Mouse (Mus musculus) gastrocnemius, postnatal 14 days (tissue): ENCODE measurements around the gene Cyp3a41b. TPM values are rescaled to one million over a fixed set of nuclear protein-coding genes. Genes with fewer than 3 reads are reported as not detected.
"Not testable (repeated sequence)": the region's sequence is repeated elsewhere in the genome, so short reads cannot be mapped to it uniquely, and the experiment has no call there.

ENCODE experiments used
- DNase-seq: peaks from one replicate; pipeline ENCODE4 v3.0.0; 2021; ENCODE audit warnings: mixed read lengths
- intact Hi-C: fragments of 180-260 bp; cut with DNase I; formaldehyde crosslinking; loops from one replicate; pipeline ENCODE4 v1.15.1; 2025; ENCODE audit warnings: low total_unique reads
- long read RNA-seq, 2 experiments: library from polyadenylated mRNA; stranded (forward); transcript quantifications; one replicate each; pipeline ENCODE4 v2.0.0; 2021
- total RNA-seq, 2 experiments: library from RNA; stranded (reverse); gene quantifications; 2 replicates each; pipeline ENCODE4 v1.2.3; 2021

Cyp3a41b gene
- not detected for total RNA-seq
- long read RNA-seq, experiment 1, result 0 reads
- long read RNA-seq, experiment 2, result 0 reads

DNA sequence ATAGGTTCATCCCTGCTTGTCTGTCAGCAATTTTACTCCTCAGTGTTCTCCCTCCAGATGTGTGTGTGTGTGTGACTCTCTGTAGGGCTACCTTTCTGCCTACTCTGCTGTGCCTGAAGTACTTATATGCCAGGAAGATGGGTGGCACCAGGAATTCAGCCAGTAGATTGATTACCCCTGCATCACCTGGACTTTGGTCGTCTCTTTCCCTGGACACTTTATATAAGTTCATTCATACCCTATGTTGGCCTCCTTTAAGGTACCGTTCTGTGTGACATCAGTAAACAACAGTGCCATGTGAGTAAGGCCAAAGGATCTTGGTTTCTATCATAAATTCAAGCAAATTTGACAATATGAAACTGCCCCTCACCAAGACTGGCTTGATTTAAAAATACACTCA is at the start of gene Cyp3a41b:
Gene Cyp3a41b, minus strand, starts transcription at position 101 of the 400 bp plus-strand sequence.
- intact Hi-C loops, DNase-seq: not testable (repeated sequence)

DNA sequence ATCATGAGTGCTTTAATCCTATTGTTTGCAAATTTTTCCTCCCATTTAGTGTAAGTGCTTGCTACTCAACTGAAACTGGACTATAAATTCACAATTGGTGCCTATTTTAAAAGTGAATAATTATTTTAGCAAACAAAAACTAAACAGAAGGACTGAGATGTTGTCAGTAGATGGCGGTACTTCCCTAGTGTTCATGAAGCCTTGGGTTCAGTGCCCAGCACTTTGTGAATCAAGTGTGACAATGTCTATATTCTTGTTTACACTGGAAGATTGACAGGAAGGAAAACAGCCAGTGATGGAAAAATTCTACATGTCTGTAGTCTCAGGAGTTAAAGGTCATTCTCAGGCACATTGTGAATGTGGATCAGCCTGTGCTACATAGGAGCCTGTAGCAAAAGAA is 47.8 kb upstream of the Cyp3a41b start:
- intact Hi-C loops, DNase-seq: not testable (repeated sequence)

DNA sequence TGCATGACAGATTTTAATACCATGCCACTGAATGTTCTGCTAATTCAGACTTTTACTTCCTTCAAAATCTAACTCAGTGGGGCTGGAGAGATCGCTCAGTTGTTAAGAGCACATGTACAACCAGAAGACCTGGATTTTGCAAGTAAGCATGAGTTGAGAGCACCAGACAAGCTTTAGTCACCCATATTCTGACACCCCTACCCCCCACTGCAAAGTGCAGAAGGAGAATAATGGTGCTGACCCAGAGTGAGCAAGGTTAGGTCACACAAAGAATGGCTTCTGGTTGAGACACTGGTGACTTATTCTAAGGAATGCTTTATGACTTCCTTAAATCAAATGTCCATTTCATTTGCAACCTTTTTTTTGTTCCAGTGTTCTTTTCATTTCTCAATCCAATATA is 20.4 kb upstream of the Cyp3a41b start:
- intact Hi-C loops, result loop anchor here (10.0 kb wide), 1 partner anchor 140 kb away; no protein-coding TSS in a partner anchor

DNA sequence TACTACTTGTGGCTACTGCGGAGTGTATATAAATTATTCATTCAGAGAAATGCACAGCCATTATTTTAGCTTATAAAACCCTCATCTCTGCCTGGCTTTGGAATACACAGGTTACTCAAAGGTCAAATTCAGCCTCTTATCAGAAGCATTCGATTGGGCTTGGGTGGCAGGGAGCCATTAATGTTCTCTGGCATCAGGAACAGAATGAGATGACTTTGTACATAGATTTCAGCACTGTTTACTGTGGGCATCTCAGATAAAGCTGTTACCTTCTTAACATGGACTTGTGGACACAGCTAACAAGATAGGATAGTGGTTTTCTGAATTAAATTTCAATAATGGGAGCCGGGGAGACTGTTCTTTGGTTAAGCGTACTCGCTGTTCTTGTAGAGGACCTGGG is 13.3 kb upstream of the Cyp3a41b start:
- intact Hi-C loops, DNase-seq: not testable (repeated sequence)

More for the DNA sequence above, 20.4 kb upstream of the Cyp3a41b start:
- DNase-seq, result not testable (repeated sequence)

DNA sequence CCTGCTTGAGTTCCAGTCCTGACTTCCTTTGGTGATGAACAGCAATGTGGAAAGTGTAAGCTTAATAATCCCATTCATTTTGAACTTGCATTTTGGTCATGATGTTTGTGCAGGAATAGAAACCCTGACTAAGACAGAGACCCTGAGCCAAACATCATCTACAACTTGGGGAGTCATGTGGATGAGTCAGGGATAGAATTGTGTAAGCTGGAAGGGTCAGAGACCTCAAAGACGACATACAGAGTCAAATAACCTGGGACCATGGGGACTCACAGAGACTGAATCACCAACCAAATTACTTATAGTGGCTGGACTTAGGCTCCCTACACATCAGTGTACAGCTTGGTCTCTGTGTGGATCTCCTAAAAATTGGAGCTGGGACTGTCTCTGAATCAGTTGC is 7.2 kb downstream of the Cyp3a41b start:
- intact Hi-C loops, DNase-seq: not testable (repeated sequence)

DNA sequence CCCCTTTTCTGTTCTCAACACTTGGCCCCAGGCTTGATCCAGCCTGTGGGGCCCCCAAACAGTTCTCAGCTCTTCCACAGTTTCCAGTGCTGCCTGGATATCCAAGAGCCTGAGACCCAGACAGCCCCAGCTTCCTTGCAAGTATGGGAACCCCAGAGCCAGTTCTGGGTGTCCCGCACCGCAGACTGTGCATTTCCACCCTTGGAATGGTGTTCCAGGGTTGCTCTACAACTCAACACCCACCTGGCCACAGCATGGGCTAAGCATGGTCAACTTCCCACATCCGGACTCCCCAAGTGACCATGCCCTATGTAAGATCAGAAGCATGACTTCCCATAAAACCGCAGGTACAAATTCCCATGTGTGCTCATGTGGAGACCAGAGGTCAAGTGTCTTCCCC is 8.9 kb downstream of the Cyp3a41b start:
- intact Hi-C loops, DNase-seq: not testable (repeated sequence)

DNA sequence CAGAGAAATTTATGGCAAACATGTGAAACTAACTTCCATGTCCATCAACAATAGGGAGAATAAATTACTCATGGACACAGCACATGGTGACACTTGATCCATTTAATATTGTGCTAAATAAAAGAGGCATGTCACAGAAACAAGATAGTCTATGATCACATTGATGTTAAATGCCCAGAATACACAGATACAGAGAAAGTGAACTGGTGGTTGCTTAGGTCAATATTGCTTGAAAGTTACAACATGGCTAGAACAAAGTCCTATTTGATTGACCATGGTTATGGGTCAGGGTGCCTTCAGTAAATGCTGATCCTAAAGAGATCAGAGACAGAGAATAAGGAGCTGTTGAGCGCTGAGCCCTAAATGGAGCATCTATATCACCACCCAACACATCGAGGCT is 12.6 kb downstream of the Cyp3a41b start:
- DNase-seq, intact Hi-C loops: not testable (repeated sequence)

Other genes with a start within 250 kb of the Cyp3a41b start
- gene Cyp3a57, start 239.5 kb downstream of the Cyp3a41b start, total RNA-seq, result not detected
- not detected for gene Cyp3a16, start 115.0 kb downstream of the Cyp3a41b start, total RNA-seq
- gene Cyp3a41a, start 135.4 kb upstream of the Cyp3a41b start, total RNA-seq, result not detected
- not detected for gene Cyp3a44, start 221.1 kb upstream of the Cyp3a41b start, total RNA-seq